Mouse (Mus musculus): ENCODE data around the gene C130026I21Rik. TPM values are rescaled to one million over a fixed set of nuclear protein-coding genes. Genes with fewer than 3 reads are reported as not detected.
"Not testable (repeated sequence)": the region's sequence is repeated elsewhere in the genome, so short reads cannot be mapped to it uniquely, and the experiment has no call there.

The C130026I21Rik gene
- polyA plus RNA-seq, 1 experiment from 2014 or later: 0.43 TPM

DNA sequence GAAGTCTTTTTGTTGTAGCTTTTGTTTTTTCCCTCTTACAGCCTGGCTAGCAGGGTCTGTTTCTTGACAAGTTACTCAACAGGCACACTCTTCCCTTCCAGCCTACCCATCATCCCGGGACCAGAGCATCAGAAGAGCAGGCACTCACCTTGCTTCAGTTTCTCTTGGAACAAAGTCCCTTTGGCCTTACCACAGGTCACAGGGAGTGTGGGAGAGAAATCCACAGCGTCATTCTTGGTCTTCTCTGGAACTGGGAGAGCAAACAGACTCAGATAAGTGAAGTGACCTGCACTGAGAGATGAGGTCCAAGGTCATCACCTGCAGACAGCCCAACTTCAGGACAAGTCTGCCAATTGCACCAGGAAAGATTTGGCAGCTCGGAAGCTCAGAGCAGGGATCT, 277.5 kb downstream of the C130026I21Rik start:
- not testable (repeated sequence) for H3K36me3 ChIP-seq (ENCODE audit: control insufficient read depth, insufficient read depth); H3K4me1 ChIP-seq (ENCODE audit: control insufficient read depth, insufficient read depth, low read length); H3K27me3 ChIP-seq (ENCODE audit: control insufficient read depth, insufficient read depth, low read length); H3K4me2 ChIP-seq (ENCODE audit: low read depth, low read length); H3K9ac ChIP-seq (ENCODE audit: low read length); H3K27ac ChIP-seq (ENCODE audit: low read length); H3K9me3 ChIP-seq (replicated peaks; ENCODE audit: control insufficient read depth, low read length); H3K4me3 ChIP-seq (ENCODE audit: low read length)
- ATAC-seq (replicated peaks; ENCODE audit: extremely low read depth, insufficient read depth, low FRiP score): peak; percentile 18; the same call in 1 of the 2 replicates
- WGBS: no CpG with 5 or more reads among the region's 3 CpGs

DNA sequence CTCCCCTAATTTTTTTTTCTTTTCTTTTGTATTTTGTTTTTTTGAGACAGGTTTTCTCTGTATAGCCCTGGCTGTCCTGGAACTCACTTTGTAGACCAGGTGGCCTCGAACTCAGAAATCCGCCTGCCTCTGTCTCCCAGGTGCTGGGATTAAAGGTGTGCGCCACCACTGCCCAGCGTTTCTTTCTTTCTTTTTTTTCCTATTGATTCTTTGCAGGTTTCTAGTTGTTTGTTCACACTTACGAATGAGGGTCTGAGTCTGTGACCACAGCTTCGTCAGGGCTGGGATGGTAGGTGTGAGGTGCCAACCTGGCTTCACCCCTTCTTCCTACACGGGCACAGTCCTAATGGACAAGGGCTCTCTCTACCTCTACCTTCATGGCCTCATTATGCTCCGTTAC, 281.3 kb downstream of the C130026I21Rik start:
- WGBS: 75% methylated on average over 7 of the region's 8 CpGs
- H3K4me3 ChIP-seq (ENCODE audit: low read length); H3K9ac ChIP-seq (ENCODE audit: low read length); H3K4me2 ChIP-seq (ENCODE audit: low read depth, low read length); H3K27ac ChIP-seq (ENCODE audit: low read length); H3K36me3 ChIP-seq (ENCODE audit: control insufficient read depth, insufficient read depth); H3K27me3 ChIP-seq (ENCODE audit: control insufficient read depth, insufficient read depth, low read length); H3K4me1 ChIP-seq (ENCODE audit: control insufficient read depth, insufficient read depth, low read length); ATAC-seq (replicated peaks; ENCODE audit: extremely low read depth, insufficient read depth, low FRiP score); H3K9me3 ChIP-seq (replicated peaks; ENCODE audit: control insufficient read depth, low read length): not testable (repeated sequence)

DNA sequence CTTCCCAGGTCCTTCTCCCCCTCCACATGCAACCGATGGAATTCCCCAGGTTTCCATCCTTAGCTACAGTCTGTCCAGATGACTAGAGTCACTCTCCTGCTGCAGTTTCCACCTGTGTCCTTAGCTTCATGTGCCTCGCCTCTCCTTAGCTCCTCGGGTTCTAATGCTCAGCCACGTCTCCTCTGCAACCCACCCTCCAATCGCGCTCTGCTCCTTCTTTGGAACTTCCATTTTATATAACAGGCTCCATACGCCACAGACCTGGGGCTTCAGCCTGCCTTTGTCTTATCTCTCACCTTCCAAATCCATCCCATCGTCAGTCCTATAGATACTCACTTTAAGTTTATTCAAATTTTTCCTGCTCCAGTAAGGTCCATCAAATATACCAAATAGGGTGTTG, 282.6 kb downstream of the C130026I21Rik start:
- ATAC-seq (replicated peaks; ENCODE audit: extremely low read depth, insufficient read depth, low FRiP score); H3K4me2 ChIP-seq (ENCODE audit: low read depth, low read length); H3K9ac ChIP-seq (ENCODE audit: low read length); H3K4me1 ChIP-seq (ENCODE audit: control insufficient read depth, insufficient read depth, low read length); H3K27ac ChIP-seq (ENCODE audit: low read length); H3K27me3 ChIP-seq (ENCODE audit: control insufficient read depth, insufficient read depth, low read length); H3K36me3 ChIP-seq (ENCODE audit: control insufficient read depth, insufficient read depth); H3K9me3 ChIP-seq (replicated peaks; ENCODE audit: control insufficient read depth, low read length); H3K4me3 ChIP-seq (ENCODE audit: low read length): not testable (repeated sequence)
- WGBS: 72% methylated on average over 6 of the region's 8 CpGs

DNA sequence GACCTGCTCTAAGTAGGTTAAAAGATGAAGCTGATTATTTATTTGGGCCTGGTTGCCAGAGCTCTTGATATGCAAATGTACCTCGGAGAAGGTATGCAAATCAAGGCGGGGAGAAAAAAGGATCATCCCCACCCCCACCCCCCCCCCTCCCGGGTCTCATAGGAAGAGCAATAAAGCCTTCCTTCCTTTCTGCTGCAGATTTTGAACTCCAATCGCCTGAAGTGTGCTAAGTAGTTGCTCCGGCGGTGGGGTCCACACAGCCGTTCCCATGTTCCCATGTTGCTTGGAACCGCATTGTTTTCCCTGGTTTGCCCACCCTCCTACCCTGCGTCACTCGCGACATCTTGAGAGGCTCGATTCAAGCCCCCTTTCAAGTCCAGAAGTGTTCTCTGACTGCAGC, 308.6 kb downstream of the C130026I21Rik start:
- H3K4me1 ChIP-seq (ENCODE audit: control insufficient read depth, insufficient read depth, low read length); ATAC-seq (replicated peaks; ENCODE audit: extremely low read depth, insufficient read depth, low FRiP score); H3K27ac ChIP-seq (ENCODE audit: low read length); H3K36me3 ChIP-seq (ENCODE audit: control insufficient read depth, insufficient read depth); H3K9ac ChIP-seq (ENCODE audit: low read length); H3K9me3 ChIP-seq (replicated peaks; ENCODE audit: control insufficient read depth, low read length); H3K27me3 ChIP-seq (ENCODE audit: control insufficient read depth, insufficient read depth, low read length): not testable (repeated sequence)
- Histone ChIP-seq H3K4me2 (ENCODE audit: low read depth, low read length) (peak overlapping the region; percentile 48), H3K4me3 (ENCODE audit: low read length) (peak overlapping the region; percentile 8; the same call in 1 of the 2 replicates)
- WGBS: 10% methylated on average over 11 of the region's 12 CpGs

DNA sequence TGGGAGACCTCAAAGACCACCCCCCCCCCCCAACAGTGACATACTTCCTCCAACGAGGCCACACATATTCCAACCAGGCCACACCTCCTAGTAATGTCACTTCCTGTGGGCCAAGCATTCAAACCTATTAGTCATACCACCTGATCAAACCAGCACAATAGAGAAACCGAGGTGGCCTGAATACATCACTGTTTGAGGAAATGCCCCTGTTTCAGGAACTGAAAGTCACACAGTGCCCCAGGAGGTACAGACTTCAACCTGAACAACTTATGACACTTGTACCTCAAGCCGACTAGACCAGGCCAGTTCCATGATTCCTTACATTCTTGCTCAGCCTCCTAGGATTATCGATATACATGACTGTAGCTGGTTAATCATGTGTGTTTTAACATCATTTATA, 312.7 kb downstream of the C130026I21Rik start:
- not testable (repeated sequence) for H3K4me3 ChIP-seq (ENCODE audit: low read length); H3K9me3 ChIP-seq (replicated peaks; ENCODE audit: control insufficient read depth, low read length); H3K4me1 ChIP-seq (ENCODE audit: control insufficient read depth, insufficient read depth, low read length); ATAC-seq (replicated peaks; ENCODE audit: extremely low read depth, insufficient read depth, low FRiP score); H3K27me3 ChIP-seq (ENCODE audit: control insufficient read depth, insufficient read depth, low read length); H3K9ac ChIP-seq (ENCODE audit: low read length); H3K27ac ChIP-seq (ENCODE audit: low read length); H3K36me3 ChIP-seq (ENCODE audit: control insufficient read depth, insufficient read depth); H3K4me2 ChIP-seq (ENCODE audit: low read depth, low read length)
- 74% methylated on average over 4 of the region's 4 CpGs for WGBS

DNA sequence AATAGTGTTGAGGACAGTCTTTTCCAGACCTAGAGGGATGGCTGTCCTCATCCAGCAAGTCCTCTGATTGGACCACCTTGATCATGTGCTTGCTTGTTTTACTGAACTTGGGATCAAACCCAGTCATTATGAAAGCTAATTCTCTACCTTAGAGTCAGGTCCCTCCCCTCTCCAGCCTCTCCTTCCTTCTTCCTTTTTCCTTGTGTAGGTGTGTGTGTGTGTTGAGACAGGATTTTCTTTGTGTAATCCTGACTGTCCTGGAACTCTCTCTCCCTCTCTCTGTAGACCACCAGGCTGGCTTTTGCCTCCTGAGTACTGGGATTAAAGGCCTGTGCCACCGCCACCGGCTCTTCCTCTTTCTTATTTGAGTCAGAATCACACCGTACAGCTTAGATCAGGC, 313.6 kb downstream of the C130026I21Rik start:
- not testable (repeated sequence) for H3K4me1 ChIP-seq (ENCODE audit: control insufficient read depth, insufficient read depth, low read length); H3K36me3 ChIP-seq (ENCODE audit: control insufficient read depth, insufficient read depth); H3K9ac ChIP-seq (ENCODE audit: low read length); ATAC-seq (replicated peaks; ENCODE audit: extremely low read depth, insufficient read depth, low FRiP score); H3K9me3 ChIP-seq (replicated peaks; ENCODE audit: control insufficient read depth, low read length); H3K4me2 ChIP-seq (ENCODE audit: low read depth, low read length); H3K27ac ChIP-seq (ENCODE audit: low read length); H3K27me3 ChIP-seq (ENCODE audit: control insufficient read depth, insufficient read depth, low read length); H3K4me3 ChIP-seq (ENCODE audit: low read length)
- 81% methylated on average over 3 of the region's 3 CpGs for WGBS

DNA sequence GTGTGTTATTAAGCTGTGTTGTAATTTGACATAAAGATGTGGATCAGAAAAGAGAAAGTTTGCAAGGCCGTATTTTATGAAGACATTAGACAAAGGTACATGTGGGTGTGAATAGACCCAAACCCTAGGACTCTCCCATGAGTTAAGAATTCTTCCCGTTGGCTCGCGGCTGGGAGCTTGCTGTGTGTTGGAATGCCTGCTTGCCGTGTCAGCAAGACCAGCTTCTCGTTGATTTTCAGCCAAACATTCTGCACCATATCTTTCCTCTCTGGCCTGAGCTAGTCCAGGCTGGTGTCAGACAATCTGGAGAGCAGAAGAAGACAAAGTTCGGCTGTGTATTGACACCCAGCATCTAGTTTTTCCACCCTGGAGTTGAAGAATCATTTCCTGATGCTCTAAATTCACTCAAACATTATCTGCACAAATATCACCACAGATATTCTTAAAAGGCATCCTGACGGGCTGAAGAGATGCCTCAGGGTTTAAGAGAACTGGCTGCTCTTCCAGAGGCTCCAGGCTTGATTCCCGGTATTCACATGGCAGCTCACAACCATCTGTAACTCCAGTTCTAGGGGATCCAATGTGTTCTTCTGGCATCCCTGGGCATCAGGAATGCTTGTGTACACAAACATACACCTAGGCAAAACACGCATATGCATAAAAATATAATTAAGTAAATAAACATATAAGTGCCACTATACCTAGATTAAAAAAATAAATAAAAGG, 317.7 kb downstream of the C130026I21Rik start:
- H3K9me3 ChIP-seq (replicated peaks; ENCODE audit: control insufficient read depth, low read length): peaks cover 4% of the 10 kb centered on the region; the same call in 1 of the 2 replicates
- no peak overlapping the region for H3K4me2 ChIP-seq (ENCODE audit: low read depth, low read length)
- H3K4me1 ChIP-seq (ENCODE audit: control insufficient read depth, insufficient read depth, low read length): no peaks in the 10 kb centered on the region
- H3K9ac ChIP-seq (ENCODE audit: low read length): no peak overlapping the region
- H3K27ac ChIP-seq (ENCODE audit: low read length): no peak overlapping the region
- 0 out of 2 replicates have a peak, but pooled peaks have one; percentile 37 for ATAC-seq (replicated peaks; ENCODE audit: extremely low read depth, insufficient read depth, low FRiP score)
- no peaks in the 10 kb centered on the region for H3K36me3 ChIP-seq (ENCODE audit: control insufficient read depth, insufficient read depth)
- H3K4me3 ChIP-seq (ENCODE audit: low read length): no peak overlapping the region
- 62% methylated on average over 10 of the region's 10 CpGs for WGBS
- no peaks in the 10 kb centered on the region for H3K27me3 ChIP-seq (ENCODE audit: control insufficient read depth, insufficient read depth, low read length)

DNA sequence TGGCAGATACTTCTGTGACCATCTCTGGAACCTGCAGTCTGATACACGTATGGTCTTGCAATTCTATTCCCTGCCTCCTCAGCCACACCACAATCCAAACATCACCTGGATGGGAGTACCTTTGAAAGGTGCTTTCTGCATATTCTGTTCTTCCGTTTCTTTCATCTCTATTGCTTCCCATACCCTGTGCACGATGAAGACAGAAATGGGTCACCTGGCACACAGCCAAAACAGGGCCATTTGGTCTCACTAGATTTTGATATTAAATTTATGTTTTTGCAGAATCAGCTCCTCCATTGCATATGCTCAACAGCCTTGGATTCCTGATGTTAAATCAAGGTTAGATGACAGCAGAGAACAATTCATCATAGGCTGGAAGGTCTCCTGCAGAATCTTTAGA, 318.8 kb downstream of the C130026I21Rik start:
- Histone ChIP-seq H3K27me3 (ENCODE audit: control insufficient read depth, insufficient read depth, low read length) (no peaks in the 10 kb centered on the region), H3K9ac (ENCODE audit: low read length) (no peak overlapping the region), H3K4me3 (ENCODE audit: low read length) (no peak overlapping the region), H3K4me2 (ENCODE audit: low read depth, low read length) (no peak overlapping the region), H3K27ac (ENCODE audit: low read length) (no peak overlapping the region), H3K4me1 (ENCODE audit: control insufficient read depth, insufficient read depth, low read length) (no peaks in the 10 kb centered on the region), H3K36me3 (ENCODE audit: control insufficient read depth, insufficient read depth) (no peaks in the 10 kb centered on the region), H3K9me3 (replicated peaks; ENCODE audit: control insufficient read depth, low read length) (peaks cover under 1% of the 10 kb centered on the region; the same call in 1 of the 2 replicates)
- ATAC-seq (replicated peaks; ENCODE audit: extremely low read depth, insufficient read depth, low FRiP score): no peak
- WGBS: 80% methylated on average over 3 of the region's 3 CpGs

DNA sequence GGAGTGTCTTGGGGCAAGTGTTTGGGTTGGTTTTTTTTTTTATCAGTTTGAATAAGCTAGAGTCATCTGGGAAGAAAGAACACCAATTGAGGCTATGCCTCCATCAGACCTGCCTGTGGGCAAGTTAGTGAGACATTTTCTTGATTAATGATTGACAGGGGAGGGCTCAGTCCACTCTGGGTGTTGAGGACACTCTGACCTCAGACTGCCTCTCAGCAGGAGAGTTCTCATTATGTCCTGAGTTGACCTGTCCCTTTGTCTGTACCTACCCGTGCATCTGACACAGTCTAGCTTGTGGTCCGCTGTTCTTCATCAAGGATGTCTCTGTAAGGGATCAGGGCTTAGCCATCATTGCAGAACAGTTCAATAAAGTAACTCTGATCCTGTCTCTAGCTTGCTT, 323.0 kb downstream of the C130026I21Rik start:
- no peaks in the 10 kb centered on the region for H3K9me3 ChIP-seq (replicated peaks; ENCODE audit: control insufficient read depth, low read length)
- no peak overlapping the region for H3K9ac ChIP-seq (ENCODE audit: low read length)
- H3K27ac ChIP-seq (ENCODE audit: low read length): no peak overlapping the region
- ATAC-seq (replicated peaks; ENCODE audit: extremely low read depth, insufficient read depth, low FRiP score): no peak
- H3K4me3 ChIP-seq (ENCODE audit: low read length): no peak overlapping the region
- WGBS: 83% methylated on average over 2 of the region's 2 CpGs
- H3K36me3 ChIP-seq (ENCODE audit: control insufficient read depth, insufficient read depth): no peaks in the 10 kb centered on the region
- no peak overlapping the region for H3K4me2 ChIP-seq (ENCODE audit: low read depth, low read length)
- no peaks in the 10 kb centered on the region for H3K4me1 ChIP-seq (ENCODE audit: control insufficient read depth, insufficient read depth, low read length)
- no peaks in the 10 kb centered on the region for H3K27me3 ChIP-seq (ENCODE audit: control insufficient read depth, insufficient read depth, low read length)
